Mouse (Mus musculus): ENCODE measurements at regions not wholly inside any gene's neighbourhood (a gene's known extent, or its start where the extent isn't known, plus 50 kb on each side); places are given as distances from the start of the nearest gene placed in this dataset.

- TF ChIP-seq CTCF (IDR thresholded peaks at IDR 0.05; ENCODE audit: control insufficient read depth, insufficient read depth, insufficient read length) (no peak), MAX (IDR thresholded peaks at IDR 0.05) (no peak), FOSL1 (IDR thresholded peaks at IDR 0.05; ENCODE audit: insufficient read depth, low read length, poor library complexity, severe bottlenecking) (no peak), MYOD1 (IDR thresholded peaks at IDR 0.05; ENCODE audit: control insufficient read depth, insufficient read length, low read depth) (no peak), USF1 (IDR thresholded peaks at IDR 0.05; ENCODE audit: low read depth) (no peak), MYOG (IDR thresholded peaks at IDR 0.05; ENCODE audit: control insufficient read depth, extremely low read depth, insufficient read length) (no peak)
Measured at GRCm38 (mm10) chr19:24622776-24623175, 51.0 kb upstream of the Tmem252 start.

Data from C2C12 (cell line).